Mouse (Mus musculus) layer of hippocampus, postnatal 14 days (tissue): ENCODE measurements around the gene D430042O09Rik. TPM values are rescaled to one million over a fixed set of nuclear protein-coding genes. Genes with fewer than 3 reads are reported as not detected.
A peak's percentile ranks its signal among the peaks of the same experiment; 100 is the strongest.

Source experiments
- DNase-seq, 2 experiments: peaks; one replicate each; pipeline ENCODE4 v3.0.0; 2021 to 2022; ENCODE audit warnings: low spot score in 2 of 2, mixed read lengths in 1 of 2
- total RNA-seq, 2 experiments: library from RNA; stranded (reverse); gene quantifications; 2 replicates each; pipeline ENCODE4 v1.2.3; 2021

D430042O09Rik gene
- total RNA-seq, 2 experiments from 2014 or later = 26.5 to 27.6 TPM

DNA sequence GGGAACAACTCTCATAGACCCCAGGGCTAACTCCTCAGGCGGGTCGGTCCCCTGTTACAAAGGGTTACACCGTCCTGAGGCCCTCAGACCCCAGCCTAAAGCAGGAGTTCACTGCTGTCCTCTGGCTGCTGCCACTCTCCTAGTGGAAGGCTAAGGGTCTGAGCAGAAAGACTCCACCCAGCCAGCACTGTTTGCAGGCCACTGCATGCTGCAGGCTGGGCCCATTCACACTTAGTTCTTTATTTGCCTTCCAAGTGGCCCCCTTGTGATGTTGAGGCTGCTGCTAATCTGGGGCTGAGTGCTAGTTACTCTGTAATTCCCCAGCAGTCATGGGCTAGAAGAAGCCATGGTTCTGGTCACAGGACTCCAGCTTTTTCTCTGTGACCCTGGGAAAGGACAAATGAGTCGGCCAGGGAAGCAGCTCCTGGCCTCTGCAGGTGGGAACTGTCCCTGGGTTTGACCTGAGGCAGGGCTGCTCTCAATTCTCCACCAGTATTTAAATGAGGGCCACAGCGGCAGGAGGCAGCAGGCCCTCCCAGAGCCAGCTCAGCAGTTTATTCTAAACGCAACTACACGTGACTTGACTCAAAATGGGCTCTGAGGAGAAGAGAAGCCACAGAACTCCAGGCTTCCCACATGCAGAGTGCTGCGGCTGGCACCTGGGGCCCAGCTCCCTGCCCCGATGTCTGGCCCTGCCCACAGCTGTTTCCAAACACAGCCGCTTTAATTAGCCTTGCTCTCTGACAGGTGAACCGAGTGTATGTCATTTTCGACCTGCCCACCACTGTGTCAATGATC is 163.9 kb downstream of the D430042O09Rik start:
- no peak for DNase-seq

GRCm38 (mm10) chr7:125872202-125872580 is 164.5 kb downstream of the D430042O09Rik start:
- DNase-seq = no peak

DNA sequence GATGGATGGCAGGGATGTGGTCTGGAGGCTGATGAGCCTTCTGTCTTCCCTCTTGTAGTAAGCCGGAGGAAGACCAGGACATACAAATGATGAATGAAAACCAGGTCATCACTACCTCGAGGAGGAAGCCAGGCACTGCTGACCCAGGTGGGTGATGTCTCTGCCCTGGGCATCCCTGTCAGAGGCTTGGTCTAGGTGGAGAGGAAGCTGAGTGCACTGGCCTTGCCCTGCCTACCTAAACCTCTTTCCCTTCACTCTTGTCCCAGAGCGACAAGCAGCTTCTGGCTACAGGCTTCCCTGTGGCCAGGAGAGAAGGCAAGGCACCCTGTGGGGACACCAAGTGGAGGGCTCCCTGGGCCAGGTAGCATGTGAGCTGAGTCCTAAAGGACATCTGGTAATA is 165.2 kb downstream of the D430042O09Rik start:
- no peak for DNase-seq

DNA sequence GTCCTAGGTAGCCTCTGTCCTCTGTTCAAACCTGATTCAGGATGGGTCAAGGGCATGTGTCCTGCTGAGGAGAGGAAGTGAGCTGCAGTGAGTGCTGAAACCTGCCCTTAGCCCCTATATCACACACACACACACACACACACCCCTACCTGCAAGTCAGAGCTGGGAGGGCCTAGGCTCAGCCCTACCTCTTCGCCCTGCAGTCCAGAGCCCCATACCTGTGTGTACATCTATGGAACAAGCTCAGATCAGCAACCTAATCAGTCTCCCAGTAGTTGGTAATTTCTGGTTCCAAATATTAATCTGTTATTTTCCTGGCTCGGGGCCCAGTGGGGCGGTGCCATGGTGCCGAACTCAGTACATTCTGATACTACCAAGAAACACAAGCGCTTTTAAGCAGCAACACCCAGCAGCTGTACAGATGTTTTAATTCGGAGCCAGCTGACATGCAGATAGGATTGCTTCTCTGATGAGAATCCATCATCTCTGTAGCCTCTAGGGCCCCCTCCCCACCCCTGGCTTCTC is 166.3 kb downstream of the D430042O09Rik start:
- no peak for DNase-seq

DNA sequence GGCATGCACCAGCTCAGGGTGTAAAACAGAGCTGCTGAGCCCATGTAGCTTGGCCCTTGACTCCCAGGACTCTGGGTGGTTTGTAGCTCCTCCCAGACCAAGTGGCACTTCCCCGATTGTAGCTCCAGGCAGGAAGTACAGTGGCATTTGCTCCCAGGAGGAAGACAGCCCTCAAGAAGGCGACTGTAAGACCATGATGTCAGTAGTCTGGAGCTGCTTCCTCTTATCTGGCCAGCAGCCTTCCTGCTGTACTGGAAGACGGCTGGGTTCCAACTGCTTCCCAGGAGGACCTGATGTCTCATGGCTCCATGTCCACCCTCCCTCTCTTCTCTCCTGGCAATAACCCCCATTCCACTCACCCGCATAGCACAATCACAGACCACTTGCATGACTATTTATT is 170.4 kb downstream of the D430042O09Rik start:
- DNase-seq = no peak

DNA sequence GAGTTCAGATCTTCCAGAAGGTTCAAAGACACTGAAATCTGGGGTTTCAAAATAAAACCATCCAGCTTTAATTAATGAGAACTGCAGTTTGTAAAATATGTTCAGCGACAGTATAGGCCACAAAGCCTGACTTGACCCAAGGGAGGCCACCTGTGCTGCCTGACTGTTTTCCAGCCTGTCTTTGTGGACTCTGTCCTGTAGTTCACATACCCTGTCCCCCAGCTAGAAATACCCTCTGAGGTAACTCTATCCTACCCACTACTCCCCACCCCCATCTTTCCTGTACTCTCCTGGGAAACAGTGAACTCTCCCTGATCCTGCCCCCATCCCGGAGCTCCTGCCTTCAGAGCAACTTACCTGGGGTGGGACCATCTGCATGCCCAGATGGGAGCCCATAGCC is 175.5 kb downstream of the D430042O09Rik start:
- DNase-seq = no peak

- DNase-seq = no peak
Observed at GRCm38 (mm10) chr7:125886116-125886680, 178.5 kb downstream of the D430042O09Rik start.

DNA sequence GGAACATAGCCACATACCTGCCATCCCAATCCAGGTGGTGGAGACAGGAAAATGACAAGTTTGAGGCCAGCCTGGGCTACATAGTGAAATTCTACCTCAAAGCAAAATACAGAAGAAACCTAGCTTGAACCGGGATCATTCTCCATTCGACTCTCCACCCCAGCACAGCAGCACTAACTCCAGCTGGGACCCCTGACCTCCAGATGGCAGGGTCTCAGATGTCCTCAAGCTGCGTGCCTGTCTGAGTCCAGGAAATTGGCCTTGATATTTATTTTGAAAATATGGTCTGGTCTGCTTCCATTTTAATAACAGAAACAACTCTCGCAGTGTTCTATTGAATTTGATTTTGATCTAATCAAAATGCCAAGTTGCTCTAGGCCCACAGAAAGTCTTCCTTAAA is 179.4 kb downstream of the D430042O09Rik start:
- DNase-seq = no peak

DNA sequence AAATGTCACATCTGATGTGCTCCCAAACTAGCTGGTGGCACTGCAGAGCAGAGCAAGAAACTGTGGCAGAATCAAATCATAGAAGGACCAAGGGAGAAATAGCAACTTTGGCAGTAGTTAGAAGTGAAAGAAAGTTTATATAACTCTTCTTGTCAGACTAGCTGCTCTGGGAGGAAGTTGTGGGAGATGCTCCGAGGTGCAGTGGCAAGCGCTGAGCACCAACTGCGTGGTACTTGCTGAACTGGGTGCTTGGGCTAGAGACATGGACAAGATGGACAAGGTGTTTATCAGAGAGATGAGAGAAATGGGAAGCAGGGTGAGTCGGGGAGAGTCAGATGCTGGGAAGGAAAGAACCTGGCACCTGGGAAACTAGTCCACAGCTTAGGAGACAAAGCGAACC is 180.1 kb downstream of the D430042O09Rik start:
- no peak for DNase-seq

- peak; percentile 63 to 83 for DNase-seq
Observed at GRCm38 (mm10) chr7:125888373-125888772, 180.7 kb downstream of the D430042O09Rik start.

DNA sequence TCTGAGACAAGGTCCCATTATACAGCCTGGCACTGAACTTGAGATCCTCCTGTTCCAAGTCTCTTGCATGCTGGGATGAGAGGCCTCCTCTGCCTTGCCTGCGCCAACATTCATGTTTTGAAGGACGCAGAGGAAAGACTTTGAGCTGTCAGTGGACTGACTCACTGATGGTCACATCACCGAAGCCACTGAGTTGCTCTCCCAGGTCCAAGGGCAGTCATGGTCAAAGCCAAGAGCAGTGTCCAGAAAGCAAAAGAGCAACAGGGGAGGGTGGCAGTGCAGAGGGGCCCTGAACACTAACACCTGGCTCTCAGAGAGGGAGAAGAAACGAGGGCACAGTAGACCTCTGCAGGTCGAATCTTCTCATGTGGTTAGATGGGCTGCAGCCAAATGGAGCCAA is 185.9 kb downstream of the D430042O09Rik start:
- DNase-seq = no peak

- no peak for DNase-seq
Observed at GRCm38 (mm10) chr7:125897059-125897458, 189.4 kb downstream of the D430042O09Rik start.

DNA sequence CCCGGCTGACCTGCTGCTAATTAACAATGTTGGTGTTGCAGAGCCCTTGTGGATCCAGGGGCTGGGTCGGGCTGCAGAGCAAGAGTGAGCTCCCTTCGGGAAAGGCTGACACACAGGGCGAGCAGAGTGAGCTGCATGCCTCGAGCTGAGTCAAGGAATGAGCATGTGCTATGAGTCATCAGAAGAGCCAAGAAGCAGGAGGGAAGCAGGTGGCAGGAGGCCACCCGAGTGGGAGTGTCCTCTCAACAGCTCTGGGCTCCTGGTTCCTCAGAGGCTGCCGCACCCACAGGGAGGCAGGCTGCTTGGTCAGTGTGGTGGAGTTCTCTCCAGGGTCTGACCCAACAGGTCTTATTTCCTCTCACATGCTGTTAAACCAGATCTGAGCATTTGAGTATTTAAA is 191.3 kb downstream of the D430042O09Rik start:
- DNase-seq = peak in 1 of 2 experiments; percentile 34

- DNase-seq = no peak
Observed at GRCm38 (mm10) chr7:125899916-125900315, 192.2 kb downstream of the D430042O09Rik start.

GRCm38 (mm10) chr7:125900386-125901161 is 192.9 kb downstream of the D430042O09Rik start:
- DNase-seq = no peak

DNA sequence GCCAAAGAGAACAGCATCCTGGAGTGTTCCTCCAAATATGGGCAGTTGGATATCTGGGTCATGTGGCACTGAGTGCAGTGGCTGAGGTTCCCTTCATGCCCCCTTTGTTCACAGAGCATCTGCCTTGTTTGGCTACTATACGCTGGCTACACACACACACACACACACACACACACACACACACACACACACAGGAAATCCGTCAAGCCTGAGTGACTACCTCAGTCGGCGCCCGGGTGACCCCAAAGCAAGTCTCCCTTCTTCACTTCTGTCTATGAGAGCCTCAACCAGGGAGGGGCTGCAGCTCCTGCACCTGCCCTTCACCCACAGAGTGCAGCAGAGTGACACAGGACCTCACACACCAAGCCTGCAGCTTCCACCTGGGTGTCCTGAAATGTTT is 213.1 kb downstream of the D430042O09Rik start:
- DNase-seq = no peak

DNA sequence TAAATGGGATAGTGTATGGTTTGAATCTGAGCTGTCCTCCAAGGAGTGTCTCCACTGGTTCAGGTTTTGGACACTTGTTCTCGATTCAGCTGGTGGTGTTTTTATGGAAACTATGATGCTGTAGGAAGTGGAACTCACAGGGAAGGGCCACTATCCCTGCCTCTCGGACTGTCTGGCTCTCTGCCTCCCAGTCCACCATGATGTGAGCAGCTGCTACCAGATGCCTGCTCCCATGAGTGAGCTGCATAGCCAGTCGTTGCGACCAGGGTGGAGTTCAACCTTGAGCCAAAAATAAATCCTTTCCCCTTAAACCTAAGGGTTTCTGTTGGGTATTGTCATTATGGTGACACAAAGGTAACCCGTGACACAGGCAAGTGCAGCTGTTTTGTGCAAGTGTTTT is 216.4 kb downstream of the D430042O09Rik start:
- no peak for DNase-seq

Other genes starting within 250 kb of the D430042O09Rik start
- gene Nsmce1, start 216.3 kb upstream of the D430042O09Rik start, total RNA-seq = 10 to 100 TPM; 16.7 to 17.8 TPM
- gene Il4ra, start 155.8 kb upstream of the D430042O09Rik start, total RNA-seq = 1 to 10 TPM; 4.6 to 5.1 TPM
- gene Il21r, start 104.5 kb upstream of the D430042O09Rik start, total RNA-seq = 1 to 10 TPM in 1 of 2 experiments, under 1 TPM in 1; 0.93 to 1.1 TPM
- gene Gtf3c1, start 108 bp upstream of the D430042O09Rik start, total RNA-seq = 10 to 100 TPM; 88.8 to 94.2 TPM